ENCODE assay signal across 17 mouse cellular contexts in genomic region chr12:80776046-80776634, GRCm38 (mm10). TPM values are rescaled to one million over a fixed set of nuclear protein-coding genes. Genes with fewer than 3 reads are reported as not detected.
A peak's percentile ranks its signal among the peaks of the same experiment; 100 is the strongest.
DNase-seq lines count a peak whose midpoint lies in the region; ATAC-seq and TF ChIP-seq lines count a peak whose summit lies in the region.
"Had no signal": no experiment of that assay in that cellular context is flagged by ENCODE, and none has a peak within 500 bp of the region (broad histone marks: within the 10 kb centered on the region; RNA-seq: fewer than 3 reads in every experiment).

No protein-coding gene starts in this region.

- no peaks in the 10 kb centered on the region for H3K36me3 ChIP-seq in heart, embryonic 11.5 days (ENCODE audit: control insufficient read depth, insufficient read depth, low read length)
- H3K36me3 ChIP-seq in liver, embryonic 12.5 days: no peaks in the 10 kb centered on the region
- H3K36me3 ChIP-seq in small intestine, adult 2 months (ENCODE audit: control insufficient read depth, insufficient read depth, low read length): no peaks in the 10 kb centered on the region
- H3K36me3 ChIP-seq in hindbrain, embryonic 14.5 days (replicated peaks; ENCODE audit: control insufficient read depth, insufficient read depth): no peaks in the 10 kb centered on the region
- H3K36me3 ChIP-seq: embryonic facial prominence, embryonic 13.5 days; forebrain, embryonic 12.5 days; hindbrain, embryonic 15.5 days; stomach, embryonic 15.5 days had no signal

- intact Hi-C loops in heart, postnatal 14 days (cut with DNase I): no loop called here

- no peak for ATAC-seq in heart, embryonic 11.5 days (replicated peaks; ENCODE audit: insufficient number of reproducible peaks, low FRiP score, low TSS enrichment)
- ATAC-seq in liver, embryonic 12.5 days: peak; percentile 54
- ATAC-seq in hindbrain, embryonic 14.5 days (ENCODE audit: low FRiP score): no peak

- H3K27ac ChIP-seq in heart, embryonic 11.5 days (ENCODE audit: low read depth, low read length): 0 out of 2 replicates have a peak overlapping the region, but pooled peaks have one; percentile 7
- H3K27ac ChIP-seq in liver, embryonic 12.5 days: peak overlapping the region; percentile 98
- peak overlapping the region; percentile 25; the same call in 1 of the 2 replicates for H3K27ac ChIP-seq in small intestine, adult 2 months (ENCODE audit: insufficient read depth, low read depth, low read length)
- H3K27ac ChIP-seq in hindbrain, embryonic 14.5 days: no peak overlapping the region
- H3K27ac ChIP-seq: embryonic facial prominence, embryonic 13.5 days; forebrain, embryonic 12.5 days; hindbrain, embryonic 15.5 days; stomach, embryonic 15.5 days had no signal

- no peak overlapping the region for H3K4me2 ChIP-seq in heart, embryonic 11.5 days
- H3K4me2 ChIP-seq in liver, embryonic 12.5 days: peak overlapping the region; percentile 24
- H3K4me2 ChIP-seq in hindbrain, embryonic 14.5 days (replicated peaks): no peak overlapping the region
- H3K4me2 ChIP-seq: embryonic facial prominence, embryonic 13.5 days; forebrain, embryonic 12.5 days; hindbrain, embryonic 15.5 days; lung, embryonic 14.5 days; stomach, embryonic 15.5 days had no signal

- WGBS in heart, embryonic 11.5 days (ENCODE audit: insufficient replicate concordance): 23% methylated on average over 4 of the region's 4 CpGs
- WGBS in liver, embryonic 12.5 days (ENCODE audit: insufficient replicate concordance): 17% methylated on average over 4 of the region's 4 CpGs
- 29% methylated on average over 4 of the region's 4 CpGs for WGBS in small intestine, adult 2 months
- WGBS in hindbrain, embryonic 14.5 days: 89% methylated on average over 4 of the region's 4 CpGs

- peaks cover 17% of the 10 kb centered on the region for H3K4me1 ChIP-seq in heart, embryonic 11.5 days (ENCODE audit: control insufficient read depth, insufficient read depth, low read length)
- peaks cover 53% of the 10 kb centered on the region for H3K4me1 ChIP-seq in liver, embryonic 12.5 days
- H3K4me1 ChIP-seq in small intestine, adult 2 months (ENCODE audit: control insufficient read depth, insufficient read depth, insufficient read length, low read length): peaks cover 9% of the 10 kb centered on the region; the same call in 1 of the 2 replicates
- no peaks in the 10 kb centered on the region for H3K4me1 ChIP-seq in hindbrain, embryonic 14.5 days (replicated peaks; ENCODE audit: control insufficient read depth, insufficient read depth, low read length)
- H3K4me1 ChIP-seq: embryonic facial prominence, embryonic 13.5 days; forebrain, embryonic 12.5 days; hindbrain, embryonic 15.5 days; stomach, embryonic 15.5 days had no signal

- DNase-seq in heart, postnatal 14 days: no peak
- peak; percentile 46 for DNase-seq in c-Kit-positive CD71-positive TER-119-negative erythroid progenitor cells, embryonic 14.5 days (ENCODE audit: low read depth)
- no peak for DNase-seq in hindbrain, embryonic 14.5 days (ENCODE audit: low spot score)
- DNase-seq in frontal cortex, postnatal 14 days (ENCODE audit: low spot score in 2 of 2): no peak
- no peak for DNase-seq in lung, postnatal 36 days
- DNase-seq: adrenal gland, postnatal 10 days; left cerebral cortex, postnatal 4 days; lung, embryonic 14.5 days; thymus, postnatal 14 days had no signal

- TF ChIP-seq POLR2A in small intestine, adult 2 months (IDR thresholded peaks at IDR 0.05; ENCODE audit: low read depth, low read length): no peak

- H3K9me3 ChIP-seq in heart, embryonic 11.5 days (replicated peaks; ENCODE audit: control insufficient read depth, low read length): no peaks in the 10 kb centered on the region
- H3K9me3 ChIP-seq in liver, embryonic 12.5 days (replicated peaks): no peaks in the 10 kb centered on the region
- no peaks in the 10 kb centered on the region for H3K9me3 ChIP-seq in hindbrain, embryonic 14.5 days (ENCODE audit: control insufficient read depth, low read length)
- H3K9me3 ChIP-seq: embryonic facial prominence, embryonic 13.5 days; forebrain, embryonic 12.5 days; hindbrain, embryonic 15.5 days; stomach, embryonic 15.5 days had no signal

- no peak overlapping the region for H3K9ac ChIP-seq in heart, embryonic 11.5 days (ENCODE audit: low read depth, low read length)
- peak overlapping the region; percentile 36 for H3K9ac ChIP-seq in liver, embryonic 12.5 days
- H3K9ac ChIP-seq in hindbrain, embryonic 14.5 days: no peak overlapping the region
- H3K9ac ChIP-seq: embryonic facial prominence, embryonic 13.5 days; forebrain, embryonic 12.5 days; hindbrain, embryonic 15.5 days; lung, embryonic 14.5 days; stomach, embryonic 15.5 days had no signal

- no peak for TF ChIP-seq CTCF in small intestine, adult 2 months (IDR thresholded peaks at IDR 0.05; ENCODE audit: extremely low read depth, insufficient read length, insufficient replicate concordance, low read depth, low read length)

- no peaks in the 10 kb centered on the region for H3K27me3 ChIP-seq in heart, embryonic 11.5 days (ENCODE audit: control insufficient read depth, insufficient read depth, low read length)
- H3K27me3 ChIP-seq in liver, embryonic 12.5 days (replicated peaks): no peaks in the 10 kb centered on the region
- H3K27me3 ChIP-seq in small intestine, adult 2 months (ENCODE audit: control insufficient read depth, insufficient read depth, low read length): no peaks in the 10 kb centered on the region
- H3K27me3 ChIP-seq in hindbrain, embryonic 14.5 days (ENCODE audit: control insufficient read depth, insufficient read depth, low read length): no peaks in the 10 kb centered on the region
- H3K27me3 ChIP-seq: embryonic facial prominence, embryonic 13.5 days; forebrain, embryonic 12.5 days; hindbrain, embryonic 15.5 days; stomach, embryonic 15.5 days had no signal

- no peak overlapping the region for H3K4me3 ChIP-seq in heart, embryonic 11.5 days (ENCODE audit: low read depth, low read length)
- no peak overlapping the region for H3K4me3 ChIP-seq in liver, embryonic 12.5 days
- H3K4me3 ChIP-seq in small intestine, adult 2 months (ENCODE audit: low read depth, low read length): no peak overlapping the region
- H3K4me3 ChIP-seq in hindbrain, embryonic 14.5 days (replicated peaks; ENCODE audit: low read length): no peak overlapping the region
- H3K4me3 ChIP-seq: embryonic facial prominence, embryonic 13.5 days; forebrain, embryonic 12.5 days; hindbrain, embryonic 15.5 days; stomach, embryonic 15.5 days had no signal

RNA-seq across cellular contexts. Expression of gene Susd6, which starts 14.2 kb away (rescaled TPM):
- polyA plus RNA-seq in heart, embryonic 11.5 days (2014; fragmentation: Nextera tagmentation; extraction: Ambion mirVana): 17.7 and 20.4 TPM in 2 replicates
- total RNA-seq in heart, postnatal 14 days (2021): 10 to 100 TPM; 63.4 to 66.2 TPM
- 15.0 and 15.9 TPM in 2 replicates for polyA plus RNA-seq in liver, embryonic 12.5 days (2016; fragmentation: Nextera tagmentation; extraction: Ambion mirVana)
- polyA plus RNA-seq in small intestine, adult 2 months (2012; rRNA removed): 29.4 and 54.9 TPM in 2 replicates
- 12.5 and 14.8 TPM in 2 replicates for polyA plus RNA-seq in hindbrain, embryonic 14.5 days (2014; fragmentation: Nextera tagmentation; extraction: Ambion mirVana)

RNA-seq across cellular contexts. Expression of gene Ccdc177, which starts 15.7 kb away (rescaled TPM):
- 0.04 TPM in 1 of 2 replicates, not detected in the other for polyA plus RNA-seq in heart, embryonic 11.5 days (2014; fragmentation: Nextera tagmentation; extraction: Ambion mirVana)
- under 1 TPM in 1 of 2 experiments, not detected in 1; 0.07 TPM for total RNA-seq in heart, postnatal 14 days (2021)
- polyA plus RNA-seq in liver, embryonic 12.5 days (2016; fragmentation: Nextera tagmentation; extraction: Ambion mirVana): not detected in 2 replicates
- polyA plus RNA-seq in small intestine, adult 2 months (2012; rRNA removed): 0.03 and 0.10 TPM in 2 replicates
- polyA plus RNA-seq in hindbrain, embryonic 14.5 days (2014; fragmentation: Nextera tagmentation; extraction: Ambion mirVana): 4.6 and 5.2 TPM in 2 replicates
- polyA plus RNA-seq: heart, postnatal 0 days had no signal
